Mouse (Mus musculus) heart, postnatal 14 days (tissue): ENCODE data around the gene Clns1a. TPM values are rescaled to one million over a fixed set of nuclear protein-coding genes. Genes with fewer than 3 reads are reported as not detected.

Experiments
- DNase-seq, 2 experiments: peaks; one replicate each; pipeline ENCODE4 v3.0.0; 2021 to 2022
- intact Hi-C: fragments of 180-260 bp; cut with DNase I; formaldehyde crosslinking; loops from one replicate; pipeline ENCODE4 v1.15.1; 2025
- long read RNA-seq, 2 experiments: library from polyadenylated mRNA; stranded (forward); transcript quantifications; one replicate each; pipeline ENCODE4 v2.0.0; 2021
- total RNA-seq, 2 experiments: library from RNA; stranded (reverse); gene quantifications; 2 replicates each; pipeline ENCODE4 v1.2.3; 2021

Gene Clns1a
- 10 to 100 TPM; 29.5 to 31.1 TPM for total RNA-seq
- long read RNA-seq, experiment 1, transcript Clns1a-201 (7 exons, 1,504 nt) = major isoform, 28 of 31 reads
- long read RNA-seq, experiment 1, partial matches to known transcripts = 0 of 31 reads
- long read RNA-seq, experiment 1, other reads (novel, unspliced or antisense) = 0 of 31 reads
- long read RNA-seq, experiment 2, transcript Clns1a-201 (7 exons, 1,504 nt) = major isoform, 40 of 44 reads
- long read RNA-seq, experiment 2, partial matches to known transcripts = 0 of 44 reads
- long read RNA-seq, experiment 2, other reads (novel, unspliced or antisense) = 0 of 44 reads

DNA sequence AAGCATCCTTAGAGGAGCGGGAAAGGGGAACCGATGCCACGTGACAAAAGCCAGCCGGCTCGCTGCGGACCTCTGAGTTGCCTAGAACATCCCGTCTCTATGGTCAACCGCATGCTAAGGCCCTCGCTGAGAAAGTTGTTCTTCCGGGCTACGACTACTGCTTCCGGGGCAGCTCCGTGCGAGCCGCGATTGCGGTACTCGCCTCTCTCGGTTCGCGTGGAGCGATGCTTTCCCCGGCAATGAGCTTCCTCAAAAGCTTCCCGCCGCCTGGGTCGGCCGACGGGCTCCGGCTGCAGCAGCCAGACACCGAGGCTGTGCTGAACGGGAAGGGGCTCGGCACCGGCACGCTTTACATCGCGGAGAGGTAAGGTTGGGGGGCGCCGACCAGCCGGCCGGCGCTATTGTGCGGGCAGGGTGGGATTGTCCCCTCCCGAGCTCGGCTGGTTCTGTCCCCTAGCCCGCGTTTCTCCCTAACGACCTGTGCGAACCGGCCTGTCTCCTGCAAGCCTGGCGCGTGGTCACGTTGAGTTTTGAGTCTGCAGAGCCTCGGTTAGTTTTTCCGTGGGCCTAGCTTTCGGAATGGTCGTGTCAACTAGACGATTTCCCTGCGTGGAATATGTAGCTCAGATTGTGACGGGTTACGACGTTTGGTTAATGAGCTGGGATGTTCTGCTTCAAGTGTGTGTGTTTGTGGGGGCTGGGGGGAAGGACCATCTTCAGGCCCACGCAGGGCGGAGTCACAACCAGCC lies at the start of gene Clns1a:
TSS of gene Clns1a (plus strand) at position 129 of the 749 bp plus-strand sequence.
- intact Hi-C loops = loop anchor here (5.0 kb wide), 1 partner anchor 214 kb away; the partner anchor contains the start of gene Ints4
- DNase-seq = peak; percentile 89 to 93

DNA sequence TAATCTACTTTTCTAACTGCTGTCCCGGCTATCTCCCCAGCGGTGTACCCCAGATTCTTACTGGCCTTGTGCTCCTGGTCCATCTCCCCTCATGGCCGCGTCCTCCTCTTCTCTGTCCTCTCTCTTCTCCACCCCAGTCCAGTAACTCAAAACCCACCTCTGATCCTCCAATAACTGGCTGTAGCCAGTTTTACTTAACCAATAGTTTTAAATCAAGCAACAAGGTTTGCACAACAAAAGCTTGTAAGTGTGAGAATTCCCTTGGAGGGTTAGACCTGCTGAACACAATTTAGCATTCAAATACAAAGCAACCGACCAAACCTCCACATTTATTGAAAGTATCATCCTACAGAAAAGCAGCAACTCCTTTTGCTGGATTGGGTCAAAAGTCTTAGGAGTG lies 48.8 kb upstream of the Clns1a start:
- intact Hi-C loops = no loop called here
- no peak for DNase-seq

DNA sequence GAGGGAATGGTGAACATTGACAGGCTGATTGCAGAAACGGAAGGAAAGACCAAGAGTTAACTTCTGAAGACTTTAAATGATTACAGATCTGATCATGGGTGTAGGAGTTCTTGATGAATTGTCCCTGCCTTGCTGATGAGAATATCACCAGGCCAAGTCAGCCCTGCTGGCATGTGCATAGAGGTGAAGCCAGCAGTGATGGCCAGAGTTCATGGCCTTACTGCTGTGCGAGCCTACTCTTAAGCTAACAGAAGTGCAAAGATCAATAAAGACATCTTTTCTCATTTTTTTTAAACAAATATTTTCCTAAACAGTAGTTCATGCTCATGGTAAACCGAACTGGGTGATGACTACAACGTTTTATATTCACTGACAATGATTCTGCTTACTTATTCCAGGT lies 45.7 kb upstream of the Clns1a start:
- intact Hi-C loops = loop anchor here (5.0 kb wide), 1 partner anchor 73 kb away; the partner anchor contains the start of genes Aamdc and Rsf1
- DNase-seq = no peak

DNA sequence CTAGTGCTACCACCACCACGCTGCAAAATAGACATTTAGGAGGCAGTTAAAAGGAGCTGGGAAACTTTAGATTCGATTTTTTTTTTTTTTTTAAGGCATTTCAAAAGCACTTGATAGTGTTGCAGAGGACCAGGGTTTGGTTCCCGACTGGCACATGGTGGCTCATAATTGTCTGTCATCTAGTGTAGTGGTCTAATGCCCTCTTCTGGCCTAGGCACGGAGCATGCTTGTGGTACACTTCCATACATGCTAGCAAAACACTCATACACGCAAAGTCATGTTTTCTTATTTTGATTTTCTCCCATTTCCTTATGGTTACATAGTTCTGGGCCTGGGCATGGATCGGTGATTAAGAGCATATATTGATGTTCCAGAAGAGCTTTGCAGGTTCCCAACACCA lies 40.3 kb upstream of the Clns1a start:
- intact Hi-C loops = no loop called here
- DNase-seq = no peak

DNA sequence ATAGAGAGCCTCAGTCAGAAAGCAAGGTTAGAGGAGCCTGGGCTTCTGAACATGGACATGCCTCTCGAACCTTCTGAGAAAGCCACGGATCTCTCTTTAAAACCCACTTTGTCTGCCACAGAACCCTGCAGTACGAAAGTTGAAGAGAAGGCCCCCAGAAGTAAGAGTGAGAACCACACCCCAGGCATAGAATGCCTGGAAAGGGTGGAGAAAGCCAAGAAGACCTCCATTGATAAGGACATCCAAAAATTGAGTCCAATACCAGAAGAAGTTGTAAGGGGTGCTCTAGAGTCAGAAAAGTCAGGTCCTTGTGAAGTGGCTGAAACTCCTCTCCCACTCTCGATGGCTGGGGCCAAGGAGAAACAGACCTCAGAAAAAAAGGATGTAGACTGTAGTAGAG lies 34.8 kb upstream of the Clns1a start:
- DNase-seq = no peak
- intact Hi-C loops = no loop called here

DNA sequence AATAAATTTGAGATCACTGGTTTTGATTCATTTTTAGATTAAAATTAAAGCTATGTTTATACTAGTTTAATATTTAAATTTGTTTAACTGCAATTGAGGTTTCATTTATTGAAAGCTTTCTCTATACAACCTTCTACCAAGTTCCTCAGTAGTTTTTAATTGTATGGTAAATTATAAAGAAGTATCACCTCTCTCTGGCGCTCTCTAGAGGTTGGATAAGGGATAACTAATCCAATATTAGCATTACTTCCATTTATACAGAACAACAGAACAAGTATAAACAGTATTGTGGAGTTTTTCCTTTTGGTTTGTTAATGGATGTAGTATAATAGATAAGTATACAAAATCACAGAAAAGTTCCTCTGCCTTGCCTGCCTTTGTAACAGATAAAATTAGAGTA lies 17.2 kb upstream of the Clns1a start:
- intact Hi-C loops = loop anchor here (5.0 kb wide), 1 partner anchor 102 kb away; the partner anchor contains the start of genes Aamdc and Rsf1
- DNase-seq = no peak

DNA sequence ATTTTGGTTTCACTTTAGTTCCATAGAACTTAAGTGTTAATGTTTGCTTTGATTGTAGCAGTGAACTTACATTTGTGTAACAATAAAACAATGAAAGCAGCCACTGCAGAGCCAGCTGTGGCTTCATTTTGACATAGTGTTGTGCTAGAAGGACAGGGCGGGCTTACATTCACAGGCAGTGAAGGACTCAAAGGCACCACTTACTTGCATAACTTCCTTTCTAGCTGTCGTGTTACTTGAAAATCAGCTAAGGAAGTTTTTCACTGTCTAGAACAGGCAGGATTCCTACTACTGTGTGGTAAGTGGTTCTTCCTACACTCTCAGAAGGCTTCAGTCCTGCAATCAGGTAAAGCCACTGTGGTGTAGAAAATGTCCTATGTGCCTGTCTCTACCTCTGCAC lies 8.6 kb upstream of the Clns1a start:
- no peak for DNase-seq
- intact Hi-C loops = no loop called here

DNA sequence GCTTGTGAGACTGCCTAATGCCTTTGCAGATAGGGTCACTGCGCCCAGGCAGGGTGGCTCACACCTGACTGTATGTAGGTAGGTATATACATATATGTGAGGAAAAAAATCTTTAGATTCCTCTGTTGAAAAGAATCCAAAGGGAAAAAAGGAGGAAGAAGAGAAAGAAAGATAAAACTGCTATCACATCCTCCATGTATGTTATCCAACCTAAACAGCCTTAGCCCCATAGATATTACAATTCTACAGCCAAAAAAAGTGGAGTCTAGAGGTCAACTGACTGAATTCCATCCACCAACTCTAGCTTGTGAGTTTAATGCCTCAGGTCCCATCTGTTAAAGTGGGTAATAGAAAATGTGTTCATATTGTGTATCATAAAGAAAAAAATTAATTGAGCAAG lies 993 bp upstream of the Clns1a start:
- no peak for DNase-seq
- intact Hi-C loops = loop anchor here (5.0 kb wide), 1 partner anchor 213 kb away; the partner anchor contains the start of gene Ints4

DNA sequence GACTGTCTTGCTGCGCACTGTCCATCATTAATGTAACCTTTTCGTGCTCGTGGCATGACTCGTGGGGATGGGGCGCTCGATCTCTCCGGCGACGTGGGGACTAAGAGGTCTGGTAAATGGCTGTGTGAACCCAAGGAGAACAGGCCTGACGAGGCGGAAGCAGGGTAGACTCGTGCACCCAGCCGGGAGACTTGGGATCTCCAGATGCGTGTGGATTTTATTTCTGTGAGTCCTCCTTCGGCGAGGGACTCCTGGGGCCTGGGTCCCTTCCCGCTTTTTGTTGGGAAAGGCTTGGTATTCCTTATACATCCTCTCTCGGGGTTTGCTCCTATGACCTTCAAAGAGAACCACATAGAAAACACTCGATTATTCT lies 315 bp upstream of the Clns1a start:
- DNase-seq = peak in 1 of 2 experiments; percentile 15
- intact Hi-C loops = loop anchor here (5.0 kb wide), 1 partner anchor 214 kb away; the partner anchor contains the start of gene Ints4

DNA sequence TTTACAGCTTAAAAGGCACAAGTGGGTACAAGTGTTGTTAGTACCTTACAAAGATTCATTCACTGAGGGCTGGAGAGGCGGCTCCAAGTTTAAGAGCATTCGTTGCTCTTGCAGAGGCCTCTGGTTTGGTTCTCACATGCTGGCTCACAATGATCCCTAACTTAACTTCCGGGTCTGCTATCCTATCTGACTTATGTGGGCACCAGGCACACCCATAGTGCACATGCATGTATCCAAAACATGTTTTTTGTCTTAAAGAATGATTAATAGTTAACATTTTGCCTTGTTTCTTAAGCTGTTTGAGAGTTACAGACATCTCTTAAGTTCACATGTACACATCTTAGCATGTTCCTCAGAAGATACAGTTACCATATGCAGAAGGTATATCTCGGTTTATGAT lies 3.7 kb downstream of the Clns1a start:
- no peak for DNase-seq
- intact Hi-C loops = no loop called here

DNA sequence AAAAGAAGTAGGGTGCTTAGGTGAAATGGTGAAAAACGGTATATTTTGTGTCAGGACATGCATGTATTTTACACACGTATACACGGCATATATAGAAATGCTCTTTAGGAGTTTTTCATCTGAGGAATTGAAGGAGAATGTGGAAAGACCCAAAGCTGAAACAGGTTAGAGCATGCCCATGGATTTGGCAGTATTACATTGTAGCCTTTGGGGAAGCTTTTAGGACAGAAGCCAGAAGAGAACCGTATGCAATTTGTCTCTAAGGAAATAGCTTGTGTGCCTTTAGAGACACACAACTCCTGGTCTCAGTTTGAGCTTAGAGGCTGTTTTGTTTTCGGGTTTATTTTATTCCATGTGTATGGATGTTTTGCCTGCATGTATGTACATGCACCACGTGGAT lies 4.7 kb downstream of the Clns1a start:
- DNase-seq = no peak
- intact Hi-C loops = no loop called here

DNA sequence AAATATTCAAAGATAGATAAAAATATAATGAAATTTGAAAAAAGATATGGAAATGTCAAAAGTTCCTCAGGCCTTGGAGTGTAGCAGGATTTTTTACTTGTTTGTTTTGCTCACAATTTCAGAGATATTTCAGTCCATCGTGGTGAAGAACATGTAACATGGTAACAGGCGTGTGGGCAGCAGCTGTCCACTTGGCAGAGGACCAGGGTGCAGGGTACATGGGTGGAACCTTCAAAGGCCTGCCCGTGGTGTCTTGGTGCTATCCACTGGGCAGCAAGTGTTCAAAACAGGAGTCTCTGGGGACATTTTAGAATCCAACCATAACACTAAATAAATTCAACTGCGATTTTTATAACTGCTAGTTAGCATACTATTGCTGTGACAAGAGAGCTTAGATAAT lies 10.7 kb downstream of the Clns1a start:
- DNase-seq = no peak
- intact Hi-C loops = no loop called here

DNA sequence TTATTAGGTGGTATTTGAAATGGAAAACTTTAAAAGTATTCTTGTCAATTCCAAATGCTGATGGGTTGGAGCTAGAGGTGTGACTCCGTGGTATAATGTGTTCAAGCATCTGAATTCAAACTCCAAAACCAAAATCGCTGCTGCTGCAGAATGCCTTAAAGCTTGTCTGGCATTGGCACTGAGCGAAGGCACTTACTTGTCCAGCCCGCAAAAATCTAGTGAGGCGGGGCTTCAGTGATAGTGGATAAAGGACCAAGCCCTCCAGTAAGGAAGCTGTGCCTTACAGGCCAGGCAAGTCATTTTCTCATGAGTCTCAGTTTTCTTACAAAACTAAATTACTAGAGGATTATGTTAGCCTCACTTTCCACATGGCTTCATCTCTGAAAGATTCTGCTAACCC lies 11.4 kb downstream of the Clns1a start:
- DNase-seq = no peak
- intact Hi-C loops = no loop called here

DNA sequence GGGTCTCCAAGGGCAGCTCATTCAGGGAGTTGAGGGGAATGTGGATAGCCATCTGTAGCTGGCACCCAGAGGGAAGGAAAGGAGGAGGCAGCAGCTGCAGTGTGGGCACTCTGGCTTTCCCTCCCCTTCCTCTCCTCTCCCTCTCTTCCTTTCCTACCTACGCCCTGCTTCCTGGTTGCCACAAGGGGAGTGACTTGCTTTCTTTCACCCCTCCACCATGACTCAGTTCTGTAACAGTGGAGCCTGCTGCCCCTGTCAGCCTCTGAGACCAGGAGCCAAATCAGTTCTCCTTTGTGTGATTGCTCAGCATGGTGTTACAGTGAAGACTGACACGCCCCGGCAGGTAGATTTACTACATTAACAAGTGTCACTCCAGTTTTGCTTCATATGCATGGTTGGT lies 12.8 kb downstream of the Clns1a start:
- intact Hi-C loops = no loop called here
- DNase-seq = no peak

DNA sequence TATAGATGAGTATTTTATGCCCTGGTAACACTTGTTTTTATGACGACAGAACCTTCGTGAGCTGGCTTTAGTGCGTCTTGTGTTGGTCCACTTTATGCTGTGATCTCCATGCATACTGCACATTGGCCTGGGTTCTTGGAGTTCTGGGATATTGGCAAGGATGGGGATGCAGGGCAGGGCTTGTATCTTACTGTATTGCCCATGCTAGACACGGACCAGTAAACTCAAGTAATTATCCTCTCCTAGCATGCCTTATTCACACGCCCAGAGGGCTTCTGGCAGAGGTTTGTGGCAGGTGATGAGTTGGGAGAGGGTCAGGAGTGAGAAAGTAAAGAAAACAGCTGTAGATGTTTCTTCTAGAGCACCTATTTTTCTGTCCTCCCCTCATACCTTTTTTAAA lies 18.2 kb downstream of the Clns1a start:
- DNase-seq = no peak
- intact Hi-C loops = no loop called here

DNA sequence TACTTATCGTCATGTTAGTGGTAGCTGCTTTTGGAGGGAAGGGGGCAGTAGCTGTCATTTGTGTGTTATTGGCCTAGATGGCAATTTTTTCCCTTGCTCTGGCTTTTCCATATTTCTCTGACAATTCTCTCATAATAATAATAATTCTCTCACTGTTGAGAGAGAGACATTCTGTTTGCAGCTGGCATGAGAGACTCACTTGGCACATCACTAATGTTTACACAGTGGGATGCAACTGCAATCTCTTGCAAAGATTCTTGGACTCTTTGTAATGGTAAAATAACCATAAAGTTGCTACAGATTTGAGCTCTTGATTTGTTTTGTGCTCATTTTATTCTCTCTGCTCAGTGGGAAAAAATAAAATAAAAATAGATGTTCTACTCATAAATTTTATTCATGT lies 20.9 kb downstream of the Clns1a start:
- no peak for DNase-seq
- intact Hi-C loops = no loop called here

DNA sequence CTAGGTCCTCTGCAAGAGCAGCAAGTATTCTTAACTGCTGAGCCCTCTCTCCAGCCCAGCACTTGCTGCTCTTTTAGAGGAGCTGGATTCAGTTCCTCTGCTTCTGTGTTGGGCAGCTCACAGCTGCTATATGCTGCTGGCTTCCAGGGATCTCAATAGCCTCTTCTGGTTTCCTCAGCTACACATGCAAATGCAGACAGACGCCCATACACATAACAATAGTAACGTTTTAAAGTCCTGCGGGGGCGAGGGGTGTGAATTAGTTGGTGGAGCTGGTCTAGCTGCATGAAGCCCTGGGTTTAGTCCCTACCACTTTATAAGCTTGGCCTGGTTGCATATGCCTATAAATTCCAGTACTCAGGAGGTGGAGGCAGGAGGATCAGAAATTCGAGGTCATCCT lies 22.6 kb downstream of the Clns1a start:
- no peak for DNase-seq
- intact Hi-C loops = no loop called here

DNA sequence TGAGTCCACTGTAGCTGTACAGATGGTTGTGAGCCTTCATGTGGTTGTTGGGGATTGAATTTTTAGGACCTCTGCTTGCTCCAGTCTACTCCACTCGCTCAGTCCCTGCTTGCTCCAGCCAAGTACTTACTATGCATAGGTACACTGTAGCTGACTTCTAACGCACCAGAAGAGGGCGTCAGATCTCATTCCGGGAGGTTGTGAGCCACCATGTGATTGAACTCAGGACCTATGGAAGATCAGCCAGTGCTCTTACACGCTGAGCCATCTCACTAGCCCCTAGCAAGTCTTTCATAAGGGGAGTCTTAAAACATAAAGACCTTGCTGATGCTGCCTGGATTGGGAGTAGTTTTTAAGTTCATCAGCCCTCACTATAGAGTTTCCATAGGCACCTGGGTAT lies 23.7 kb downstream of the Clns1a start:
- DNase-seq = no peak
- intact Hi-C loops = no loop called here

DNA sequence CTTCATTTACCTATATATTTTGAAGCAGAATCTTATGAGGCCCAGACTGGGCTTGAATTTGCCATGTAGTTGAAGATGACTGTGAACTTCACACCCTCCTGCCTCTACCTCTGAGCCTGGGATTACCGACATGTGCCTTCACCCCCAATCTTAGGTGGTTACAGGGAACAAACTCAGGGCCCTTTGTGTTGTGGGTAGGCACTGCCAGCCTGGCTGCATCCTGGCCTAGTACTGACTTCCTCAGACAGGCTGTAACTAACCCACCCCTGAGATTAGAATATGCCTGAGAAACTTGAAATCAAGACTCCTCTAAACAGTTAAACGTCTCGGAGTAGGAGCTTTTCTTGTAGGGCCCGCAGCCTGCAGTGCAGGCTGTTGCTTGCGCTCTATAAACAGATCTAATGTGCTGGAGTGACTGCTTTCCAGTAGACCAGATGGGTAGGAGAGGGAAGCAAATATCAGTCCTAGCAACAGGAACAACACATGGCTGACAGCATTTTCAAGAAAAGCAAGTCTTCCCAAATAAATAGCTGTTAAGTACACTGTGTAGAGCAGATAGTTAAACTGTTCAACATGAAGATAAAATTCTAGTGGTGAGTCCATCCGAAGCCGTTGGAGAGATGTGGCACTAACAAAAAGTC lies 26.0 kb downstream of the Clns1a start:
- intact Hi-C loops = no loop called here

DNA sequence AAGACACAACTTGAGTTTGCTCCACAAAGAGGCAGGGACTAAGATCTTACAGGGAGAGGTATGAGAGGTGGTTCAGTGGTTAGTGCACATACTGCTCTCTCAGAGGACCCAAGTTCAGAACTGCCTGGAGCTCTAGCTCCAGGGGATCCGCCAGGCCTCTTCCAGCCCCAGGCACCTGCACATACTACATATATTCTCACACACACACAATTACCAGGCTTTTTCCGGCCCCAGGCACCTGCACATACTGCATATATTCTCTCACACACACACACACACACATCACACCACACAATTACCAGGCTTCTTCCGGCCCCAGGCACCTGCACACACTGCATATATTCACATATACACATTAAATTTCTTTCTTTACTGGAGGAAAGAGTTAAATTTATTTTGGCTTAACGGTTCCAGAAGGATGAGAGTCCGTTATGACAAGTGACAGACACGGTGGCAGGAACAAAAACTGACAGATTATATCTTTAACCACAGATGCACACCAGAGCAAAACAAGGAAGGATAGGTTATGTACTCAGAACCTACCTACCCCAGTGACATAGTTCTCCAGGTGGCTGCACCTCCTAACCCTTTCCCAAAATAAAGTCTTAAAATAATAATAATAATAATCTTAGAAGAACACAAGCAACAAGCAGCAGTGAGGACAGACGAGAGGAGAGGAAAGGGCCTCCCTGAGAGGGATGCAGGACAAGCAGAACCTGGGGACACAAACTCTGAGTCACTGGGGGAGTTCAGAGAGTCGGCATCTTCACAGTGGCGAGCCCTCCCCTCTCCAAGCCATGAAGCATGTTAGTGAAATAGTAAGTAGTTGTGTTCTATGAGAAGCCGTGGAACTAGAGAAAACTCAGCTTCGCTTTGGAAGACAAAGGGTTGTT lies 27.5 kb downstream of the Clns1a start:
- no peak for DNase-seq
- intact Hi-C loops = no loop called here

More for the DNA sequence above, 26.0 kb downstream of the Clns1a start:
- DNase-seq = no peak
